ENCODE assay signal across 16 mouse cellular contexts in the genomic region with DNA sequence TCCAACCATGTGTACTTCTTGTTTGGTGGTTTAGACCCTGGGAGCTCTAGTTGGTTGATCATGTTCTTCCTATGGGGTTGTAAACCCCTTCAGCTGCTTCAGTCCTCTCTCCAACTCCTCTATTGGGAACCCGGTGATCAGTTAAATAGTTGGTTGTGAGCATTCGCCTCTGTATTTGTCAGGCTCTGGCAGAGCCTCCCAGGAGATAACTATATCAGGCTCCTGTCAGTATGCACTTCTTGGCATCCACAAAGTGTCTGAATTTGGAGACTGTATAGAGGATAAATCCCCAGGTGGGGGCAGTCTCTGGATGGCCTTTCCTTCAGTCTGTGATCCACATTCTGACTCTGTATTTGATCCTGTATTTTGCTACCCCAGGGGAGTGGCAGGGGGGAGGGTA.
"Had no signal": no experiment of that assay in that cellular context is flagged by ENCODE, and none has a peak within 500 bp of the region (broad histone marks: within the 10 kb centered on the region; RNA-seq: fewer than 3 reads in every experiment).

No protein-coding gene starts in this region.

- H3K9me3 ChIP-seq: neural tube, embryonic 13.5 days; neural tube, embryonic 15.5 days; stomach, embryonic 15.5 days had no signal

- H3K4me1 ChIP-seq: neural tube, embryonic 13.5 days; neural tube, embryonic 15.5 days; stomach, embryonic 15.5 days had no signal

- H3K27ac ChIP-seq: neural tube, embryonic 13.5 days; neural tube, embryonic 15.5 days; stomach, embryonic 15.5 days; stomach, postnatal 0 days had no signal

- H3K27me3 ChIP-seq: neural tube, embryonic 13.5 days; neural tube, embryonic 15.5 days; stomach, embryonic 15.5 days had no signal

- DNase-seq: retina, postnatal 1 day; right cerebral cortex, adult 18-20 months; right cerebral cortex, postnatal 14 days; right cerebral cortex, postnatal 25 days; right cerebral cortex, postnatal 4 days; spleen, adult 18-20 months; thymus, adult 18-20 months; thymus, adult 2 months; thymus, postnatal 14 days; thymus, postnatal 25 days; thymus, postnatal 36 days; thymus, postnatal 4 days had no signal

- H3K4me3 ChIP-seq: neural tube, embryonic 13.5 days; neural tube, embryonic 15.5 days; stomach, embryonic 15.5 days had no signal

- H3K9ac ChIP-seq: neural tube, embryonic 13.5 days; neural tube, embryonic 15.5 days; stomach, embryonic 15.5 days had no signal

- H3K36me3 ChIP-seq: neural tube, embryonic 13.5 days; neural tube, embryonic 15.5 days; stomach, embryonic 15.5 days had no signal
